Mouse (Mus musculus) lung, embryonic 14.5 days (tissue): ENCODE measurements at regions not wholly inside any gene's neighbourhood (a gene's known extent, or its start where the extent isn't known, plus 50 kb on each side); places are given as distances from the start of the nearest gene placed in this dataset.

ENCODE experiments used
- ATAC-seq: fragments of 200-750 bp; cut with Nextera tagmentation; 2 replicates; pipeline ENCODE4 v1.8.0; 2017; ENCODE audit warnings: mild to moderate bottlenecking, moderate TSS enrichment, moderate library complexity; ENCODE audit not compliant: insufficient read depth
- DNase-seq: peaks from one replicate; pipeline ENCODE4 v3.0.0-alpha.2; 2015
- H3K27ac ChIP-seq: fragments of 300-500 bp; sonication (generic); 2 replicates; pipeline ENCODE4 v1.5.1; 2014; ENCODE audit warnings: low read depth, mild to moderate bottlenecking, moderate library complexity
- H3K27me3 ChIP-seq: fragments of 300-500 bp; sonication (generic); 2 replicates; pipeline ENCODE4 v1.6.1; 2014; ENCODE audit warnings: low read length, control low read depth; ENCODE audit not compliant: insufficient read depth
- H3K36me3 ChIP-seq: fragments of 300-500 bp; sonication (generic); 2 replicates; pipeline ENCODE4 v1.6.1; 2014; ENCODE audit warnings: control low read depth; ENCODE audit not compliant: insufficient read depth
- H3K4me1 ChIP-seq: fragments of 300-500 bp; sonication (generic); 2 replicates; pipeline ENCODE4 v1.6.1; 2014; ENCODE audit warnings: antibody characterized with exemption, control low read depth; ENCODE audit not compliant: insufficient read depth
- H3K4me2 ChIP-seq: fragments of 300-500 bp; sonication (generic); 2 replicates; pipeline ENCODE4 v1.6.1; 2014; ENCODE audit warnings: mild to moderate bottlenecking
- H3K4me3 ChIP-seq: fragments of 300-500 bp; sonication (generic); 2 replicates; pipeline ENCODE4 v1.5.1; 2014; ENCODE audit warnings: low read depth, low read length
- H3K9ac ChIP-seq: fragments of 300-500 bp; sonication (generic); 2 replicates; pipeline ENCODE4 v1.6.1; 2014
- H3K9me3 ChIP-seq: fragments of 300-500 bp; sonication (generic); 2 replicates; pipeline ENCODE4 v1.6.1; 2016; ENCODE audit warnings: low read depth, low read length, control low read depth
- CTCF ChIP-seq: IDR thresholded peaks from 2 replicates; pipeline ENCODE4 v1.5.1; 2016; ENCODE audit warnings: antibody characterized with exemption, low read depth
- WGBS: fragments of 180-500 bp; shearing (Covaris S2); extraction: QIAGEN DNeasy Blood & Tissue Kit; methylation state at CpG from one replicate; pipeline ENCODE4 v1.1.7; 2014; 5-methylcytosine and 5-hydroxymethylcytosine counted together

GRCm38 (mm10) chr5:112039645-112040372 is 212.5 kb downstream of the Cryba4 start:
- no peak for DNase-seq
- H3K27me3 ChIP-seq: no peaks in the 10 kb centered on the region
- no peak overlapping the region for H3K4me2 ChIP-seq
- no peaks in the 10 kb centered on the region for H3K9me3 ChIP-seq
- H3K36me3 ChIP-seq: no peaks in the 10 kb centered on the region
- no peaks in the 10 kb centered on the region for H3K4me1 ChIP-seq
- TF ChIP-seq CTCF: no peak
- ATAC-seq: no peak
- no peak overlapping the region for H3K9ac ChIP-seq
- no peak overlapping the region for H3K4me3 ChIP-seq
- H3K27ac ChIP-seq: no peak overlapping the region
- WGBS: 54% methylated on average over 10 of the region's 10 CpGs

- no peak for DNase-seq
- Histone ChIP-seq H3K27me3 (no peaks in the 10 kb centered on the region), H3K4me1 (no peaks in the 10 kb centered on the region), H3K9me3 (no peaks in the 10 kb centered on the region), H3K4me2 (no peak overlapping the region), H3K27ac (no peak overlapping the region), H3K4me3 (no peak overlapping the region), H3K36me3 (no peaks in the 10 kb centered on the region), H3K9ac (no peak overlapping the region)
- ATAC-seq: no peak
- WGBS: 25% methylated on average over 1 of the region's 1 CpGs
- no peak for TF ChIP-seq CTCF
Measured at GRCm38 (mm10) chr5:112040678-112041077, 211.6 kb downstream of the Cryba4 start.

- Histone ChIP-seq H3K9me3 (no peaks in the 10 kb centered on the region), H3K4me2 (no peak overlapping the region), H3K9ac (no peak overlapping the region), H3K27me3 (no peaks in the 10 kb centered on the region), H3K27ac (no peak overlapping the region), H3K4me3 (no peak overlapping the region), H3K36me3 (no peaks in the 10 kb centered on the region), H3K4me1 (no peaks in the 10 kb centered on the region)
- ATAC-seq (no peak), DNase-seq (no peak)
- no peak for TF ChIP-seq CTCF
- WGBS: 48% methylated on average over 4 of the region's 4 CpGs
Measured at GRCm38 (mm10) chr5:112041285-112041684, 211.0 kb downstream of the Cryba4 start.

- no peak for TF ChIP-seq CTCF
- no peak overlapping the region for H3K9ac ChIP-seq
- H3K27me3 ChIP-seq: no peaks in the 10 kb centered on the region
- WGBS: 80% methylated on average over 11 of the region's 11 CpGs
- H3K9me3 ChIP-seq: no peaks in the 10 kb centered on the region
- no peaks in the 10 kb centered on the region for H3K4me1 ChIP-seq
- DNase-seq (no peak), ATAC-seq (no peak)
- H3K4me3 ChIP-seq: no peak overlapping the region
- no peaks in the 10 kb centered on the region for H3K36me3 ChIP-seq
- H3K27ac ChIP-seq: no peak overlapping the region
- no peak overlapping the region for H3K4me2 ChIP-seq
Measured at GRCm38 (mm10) chr5:112042236-112042635, 210.1 kb downstream of the Cryba4 start.

DNA sequence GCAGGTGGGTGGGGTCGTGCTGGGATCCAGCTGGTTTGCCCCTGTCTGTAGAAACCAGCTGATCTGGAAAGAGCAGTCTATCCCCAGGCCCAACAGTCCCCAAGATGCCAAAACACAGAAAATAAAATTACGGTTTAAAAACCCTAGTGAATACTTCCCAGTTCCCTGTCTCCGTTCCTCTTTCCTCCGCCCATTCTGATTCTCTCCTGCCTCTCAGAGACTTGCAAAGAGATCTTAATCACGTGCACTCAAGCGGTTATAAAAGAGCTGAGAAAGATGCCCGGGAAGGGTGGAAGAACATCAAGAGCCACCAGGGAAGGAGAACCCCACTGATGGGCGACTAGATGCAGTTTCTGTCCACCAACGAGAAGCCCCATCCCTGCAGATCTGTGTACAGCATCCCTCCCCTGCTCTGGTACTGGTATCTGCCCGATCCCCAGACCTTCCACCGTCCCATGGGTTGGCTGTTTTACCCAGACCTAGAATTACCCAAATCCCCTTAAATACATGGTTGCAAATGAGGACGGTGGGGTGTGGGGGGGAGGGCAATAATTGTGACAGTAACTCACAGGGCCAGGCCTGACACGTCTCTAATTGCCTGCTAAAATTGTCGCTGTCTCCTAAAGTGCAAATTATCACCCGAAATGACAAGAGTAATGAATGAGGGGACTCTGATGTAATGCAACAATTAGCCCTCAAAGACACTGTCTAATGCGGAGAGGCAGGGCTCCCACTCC is 202.1 kb downstream of the Cryba4 start:
- no peaks in the 10 kb centered on the region for H3K9me3 ChIP-seq
- H3K4me2 ChIP-seq: no peak overlapping the region
- H3K36me3 ChIP-seq: no peaks in the 10 kb centered on the region
- WGBS: 23% methylated on average over 16 of the region's 16 CpGs
- no peak overlapping the region for H3K27ac ChIP-seq
- ATAC-seq (no peak), DNase-seq (no peak)
- 0 out of 2 replicates have a peak, but pooled peaks cover 3% of the 10 kb centered on the region for H3K27me3 ChIP-seq
- no peak overlapping the region for H3K9ac ChIP-seq
- no peak for TF ChIP-seq CTCF
- H3K4me3 ChIP-seq: no peak overlapping the region
- H3K4me1 ChIP-seq: no peaks in the 10 kb centered on the region

GRCm38 (mm10) chr5:112050906-112051305 is 201.4 kb downstream of the Cryba4 start:
- Histone ChIP-seq H3K27ac (no peak overlapping the region), H3K4me1 (no peaks in the 10 kb centered on the region), H3K4me3 (no peak overlapping the region), H3K9ac (no peak overlapping the region), H3K4me2 (no peak overlapping the region), H3K27me3 (0 out of 2 replicates have a peak, but pooled peaks cover 3% of the 10 kb centered on the region), H3K9me3 (no peaks in the 10 kb centered on the region), H3K36me3 (no peaks in the 10 kb centered on the region)
- ATAC-seq (no peak), DNase-seq (peak; percentile 53)
- WGBS: 29% methylated on average over 5 of the region's 5 CpGs
- TF ChIP-seq CTCF: no peak

- no peak overlapping the region for H3K4me3 ChIP-seq
- H3K27ac ChIP-seq: no peak overlapping the region
- no peak overlapping the region for H3K9ac ChIP-seq
- 75% methylated on average over 10 of the region's 10 CpGs for WGBS
- H3K36me3 ChIP-seq: no peaks in the 10 kb centered on the region
- H3K4me1 ChIP-seq: no peaks in the 10 kb centered on the region
- ATAC-seq: no peak
- no peak for DNase-seq
- no peak for TF ChIP-seq CTCF
- no peaks in the 10 kb centered on the region for H3K9me3 ChIP-seq
- H3K4me2 ChIP-seq: no peak overlapping the region
- 0 out of 2 replicates have a peak, but pooled peaks cover 3% of the 10 kb centered on the region for H3K27me3 ChIP-seq
Measured at GRCm38 (mm10) chr5:112051786-112052185, 200.5 kb downstream of the Cryba4 start.
